Mouse (Mus musculus) ZHBTc4 (cell line): Measurements from ENCODE around the gene Inhbb.

Source experiments
- DNase-seq: peaks from one replicate; pipeline ENCODE4 v3.0.0-alpha.2; 2011; ENCODE audit warnings: low read depth, low spot score

Inhbb gene

GRCm38 (mm10) chr1:119421576-119422421, at the start of gene Inhbb:
Inhbb (minus strand) TSS chr1:119422248.
- DNase-seq: peak; percentile 68

- DNase-seq: peak; percentile 82
Measured at GRCm38 (mm10) chr1:119463386-119463785, 41.3 kb upstream of the Inhbb start.

DNA sequence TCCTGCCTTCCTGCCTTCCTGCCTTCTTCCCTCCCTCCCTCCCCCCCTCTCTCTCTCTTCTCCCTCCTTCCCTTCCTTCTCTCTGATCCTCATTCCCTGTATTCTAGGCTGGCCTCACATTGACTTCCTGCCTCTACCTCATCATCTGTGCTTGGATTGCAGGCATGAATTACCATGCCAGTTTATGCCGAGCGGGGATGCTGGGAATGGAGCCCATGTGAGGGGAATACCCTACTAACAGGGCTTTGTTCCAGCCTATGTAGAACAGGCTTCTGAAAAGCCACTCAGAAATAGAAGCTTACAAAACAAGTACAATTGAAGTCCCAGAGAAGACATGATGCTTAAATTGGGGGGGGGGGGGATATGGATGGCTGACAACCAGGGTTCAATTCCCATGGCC, 38.0 kb upstream of the Inhbb start:
- DNase-seq: no peak

DNA sequence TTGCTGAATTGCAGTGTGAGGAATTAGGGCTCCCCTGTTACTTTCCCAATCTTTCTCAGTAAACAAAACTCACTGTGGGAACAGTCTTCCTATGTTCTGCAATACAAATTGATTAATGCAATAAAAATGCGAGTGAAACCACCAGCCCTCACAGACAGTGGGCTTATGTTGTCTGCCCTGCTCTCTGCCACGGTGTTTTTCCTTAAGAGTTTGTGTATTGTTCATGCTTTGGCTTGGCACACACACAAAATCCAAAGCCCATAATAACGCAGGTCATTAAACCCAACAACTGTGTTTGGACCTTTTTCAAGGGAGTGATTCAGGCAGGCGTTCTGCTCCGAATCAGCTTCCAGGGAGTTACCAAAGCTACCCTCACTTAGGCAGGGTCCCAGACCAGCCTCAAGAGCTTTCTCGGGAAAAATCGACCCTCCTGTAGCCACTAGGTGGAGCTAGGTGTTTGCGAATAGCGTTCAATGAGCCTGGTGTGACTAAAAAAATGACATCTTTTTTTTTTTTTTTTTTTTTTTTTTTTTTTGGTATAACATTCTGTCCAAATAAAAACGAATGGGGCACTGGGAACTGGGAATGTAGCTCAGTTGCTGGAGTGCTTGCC, 36.1 kb upstream of the Inhbb start:
- peak; percentile 83 for DNase-seq

DNA sequence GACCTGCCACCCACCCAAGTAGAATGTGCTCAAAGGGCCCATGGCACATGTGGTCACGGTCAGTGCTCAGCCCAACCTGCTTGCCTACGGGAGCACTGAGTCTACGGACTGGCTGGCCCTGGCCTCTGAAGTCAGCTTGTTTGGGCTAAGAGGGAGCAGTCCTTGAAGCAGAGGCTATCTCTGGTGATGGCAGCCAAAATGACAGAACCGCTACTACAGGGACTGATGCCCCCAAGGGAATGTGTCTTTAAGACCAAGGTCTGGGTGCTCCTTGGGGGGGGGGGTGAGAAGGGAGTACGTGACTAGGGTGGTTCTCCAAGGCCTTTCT, 35.4 kb upstream of the Inhbb start:
- DNase-seq: no peak

DNA sequence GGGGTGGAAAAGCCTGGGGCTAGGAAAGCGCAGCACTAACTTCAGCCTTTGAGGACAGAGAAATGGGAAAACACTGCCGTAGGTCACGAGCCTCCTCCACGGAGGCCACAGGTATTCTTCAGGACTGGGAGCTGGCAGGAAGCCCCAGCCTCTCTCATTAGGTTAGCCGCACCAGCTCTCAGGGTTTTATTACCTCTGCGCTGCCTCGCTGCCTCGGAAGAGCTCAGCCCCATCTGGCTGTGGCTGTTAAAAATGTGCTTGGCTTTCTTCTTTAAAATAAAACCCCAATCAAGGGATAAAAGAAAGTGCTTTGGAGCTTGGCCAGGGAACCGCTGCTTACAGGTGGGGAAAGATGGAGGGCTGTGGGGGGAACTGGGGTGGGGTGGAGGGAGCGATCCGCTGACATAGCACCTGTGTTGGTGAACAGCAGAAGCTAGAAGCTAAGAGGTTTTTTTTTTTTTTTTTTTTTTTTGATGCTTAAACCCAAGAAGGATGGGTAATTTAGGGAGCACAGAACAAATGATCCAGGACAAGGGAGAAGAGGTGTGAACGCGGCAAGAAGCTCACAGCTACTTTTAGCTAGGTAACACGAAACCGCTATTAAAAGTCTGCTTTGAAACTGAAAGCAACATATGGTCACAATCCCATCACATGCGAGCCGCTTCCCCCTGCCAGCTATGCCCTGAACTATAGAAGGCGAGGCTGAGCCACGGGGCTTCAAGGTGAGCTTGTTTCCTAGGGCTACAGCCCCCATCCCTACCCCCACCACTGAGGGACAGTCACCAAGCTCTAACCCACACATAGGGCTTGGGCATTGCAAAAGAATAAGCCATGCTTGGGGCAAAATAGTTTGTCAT, 34.9 kb upstream of the Inhbb start:
- DNase-seq: no peak

DNA sequence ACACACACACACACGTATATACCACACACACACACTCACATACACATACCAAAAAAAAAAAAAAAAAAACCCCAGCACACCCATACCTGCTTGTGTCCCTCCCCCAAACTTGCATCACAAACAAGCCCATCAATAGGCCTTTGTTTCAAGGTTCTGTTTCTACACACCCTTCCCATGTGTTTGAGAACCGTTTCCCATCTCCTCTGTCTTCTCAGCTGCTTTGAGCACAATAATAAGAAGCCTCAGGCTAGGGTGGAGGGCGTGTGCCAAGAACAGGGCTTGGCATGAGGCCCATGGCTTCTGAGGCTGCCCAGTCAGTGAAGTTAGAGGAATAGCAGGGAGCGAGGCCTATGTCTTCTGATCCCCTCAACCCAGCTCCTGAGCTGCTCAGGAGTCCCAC, 31.7 kb upstream of the Inhbb start:
- peak; percentile 86 for DNase-seq

- DNase-seq: no peak
Measured at GRCm38 (mm10) chr1:119451417-119451816, 29.4 kb upstream of the Inhbb start.

DNA sequence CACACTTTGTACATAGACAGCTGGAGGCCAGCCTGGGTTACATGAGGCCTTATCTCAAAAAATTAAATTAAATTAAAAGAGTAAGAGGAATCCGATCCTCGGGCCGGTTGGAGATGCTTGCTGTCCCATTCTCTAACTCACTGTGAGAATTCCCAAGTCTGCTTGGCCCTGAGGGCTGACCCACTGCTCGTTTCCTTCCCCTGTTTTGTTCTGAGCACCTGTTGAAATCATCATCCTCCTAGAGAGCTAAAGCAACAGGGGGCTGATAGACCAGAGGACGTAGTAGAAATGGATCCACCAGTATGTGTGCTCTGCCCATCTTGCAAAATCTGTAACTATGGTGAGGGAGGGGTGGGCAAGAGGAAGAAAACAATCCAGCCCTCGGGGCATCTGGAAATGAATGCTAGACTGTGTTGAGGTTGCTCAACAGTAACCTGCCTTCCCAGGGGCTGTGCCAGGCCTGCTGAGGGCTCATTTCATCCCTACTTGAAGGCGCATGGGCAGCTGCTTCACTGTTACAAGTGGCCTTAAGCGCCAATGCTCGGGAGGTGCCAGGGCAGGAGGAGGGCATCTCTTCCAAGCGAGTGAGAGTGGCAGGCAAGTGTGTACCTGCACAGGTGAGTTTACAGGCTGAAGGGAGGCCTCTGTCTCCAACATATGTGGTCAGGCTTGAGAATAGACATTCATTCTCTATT, 28.8 kb upstream of the Inhbb start:
- no peak for DNase-seq

GRCm38 (mm10) chr1:119446753-119447283, 24.8 kb upstream of the Inhbb start:
- DNase-seq: no peak

GRCm38 (mm10) chr1:119443591-119444350, 21.7 kb upstream of the Inhbb start:
- peak; percentile 68 for DNase-seq

DNA sequence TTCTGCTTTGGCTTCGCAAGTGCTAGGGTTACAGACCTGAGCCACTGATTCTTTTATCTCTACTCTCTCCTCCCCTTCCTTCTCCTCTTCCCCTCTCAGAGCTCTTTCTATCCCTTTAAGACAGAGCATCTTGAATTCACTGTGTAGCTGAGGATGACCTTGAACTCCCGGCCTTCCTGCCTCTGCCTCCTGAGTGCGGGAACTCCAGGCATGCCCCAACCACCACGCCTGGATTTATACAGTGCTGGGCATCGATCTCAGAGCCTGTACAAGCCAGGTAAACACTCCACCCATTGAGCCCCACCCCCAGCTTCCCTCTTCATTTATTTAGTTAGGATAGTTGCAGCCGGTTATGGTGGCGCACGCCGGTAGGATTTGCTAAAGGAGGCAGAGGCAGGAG, 20.9 kb upstream of the Inhbb start:
- peak; percentile 30 for DNase-seq

DNA sequence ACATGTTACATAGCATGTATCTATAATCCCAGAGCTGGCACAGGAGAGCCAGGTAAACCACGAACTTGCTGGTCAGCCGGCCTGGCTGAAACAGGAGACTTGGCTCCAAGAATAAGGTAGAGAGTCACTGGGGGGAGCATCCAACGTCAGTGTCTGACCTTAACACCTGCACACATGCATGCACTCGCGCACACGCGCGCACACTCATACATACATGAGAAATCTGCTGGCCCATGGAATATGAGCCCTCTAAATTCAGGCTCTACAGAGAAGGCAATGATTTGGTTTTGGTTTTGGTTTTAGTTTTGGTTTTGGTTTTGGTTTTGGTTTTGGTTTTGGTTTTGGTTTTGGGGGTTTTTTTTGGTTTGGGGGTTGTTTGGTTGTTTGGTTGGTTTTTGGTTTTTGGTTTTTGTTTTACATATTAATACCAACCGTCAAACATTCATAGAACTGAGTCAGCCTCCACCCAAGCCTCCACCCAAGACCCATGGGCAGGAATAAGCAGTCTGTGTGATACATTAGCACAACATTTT, 16.1 kb upstream of the Inhbb start:
- no peak for DNase-seq

GRCm38 (mm10) chr1:119437401-119437800, 15.4 kb upstream of the Inhbb start:
- DNase-seq: no peak

GRCm38 (mm10) chr1:119424141-119424860, 2.3 kb upstream of the Inhbb start:
- no peak for DNase-seq

DNA sequence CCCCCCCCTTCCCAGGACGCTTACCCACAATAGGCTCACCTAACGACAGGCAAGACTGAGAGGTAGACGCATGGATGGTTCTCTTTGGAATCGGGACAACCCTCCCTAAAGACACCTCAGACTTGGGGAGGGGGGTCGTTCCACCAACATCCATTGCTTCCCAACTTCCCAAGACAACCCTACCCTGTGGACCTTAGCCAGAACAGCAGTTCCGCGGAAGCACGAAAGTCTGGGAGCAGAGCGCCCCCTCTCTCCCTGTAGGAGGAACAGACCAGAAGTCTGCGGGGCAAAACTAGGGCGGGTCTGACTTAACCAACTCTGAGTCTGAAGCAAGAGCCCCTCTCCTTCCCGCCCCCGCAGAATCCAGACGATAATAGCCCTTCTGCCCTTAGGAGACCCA, 1.5 kb upstream of the Inhbb start:
- DNase-seq: peak; percentile 85

DNA sequence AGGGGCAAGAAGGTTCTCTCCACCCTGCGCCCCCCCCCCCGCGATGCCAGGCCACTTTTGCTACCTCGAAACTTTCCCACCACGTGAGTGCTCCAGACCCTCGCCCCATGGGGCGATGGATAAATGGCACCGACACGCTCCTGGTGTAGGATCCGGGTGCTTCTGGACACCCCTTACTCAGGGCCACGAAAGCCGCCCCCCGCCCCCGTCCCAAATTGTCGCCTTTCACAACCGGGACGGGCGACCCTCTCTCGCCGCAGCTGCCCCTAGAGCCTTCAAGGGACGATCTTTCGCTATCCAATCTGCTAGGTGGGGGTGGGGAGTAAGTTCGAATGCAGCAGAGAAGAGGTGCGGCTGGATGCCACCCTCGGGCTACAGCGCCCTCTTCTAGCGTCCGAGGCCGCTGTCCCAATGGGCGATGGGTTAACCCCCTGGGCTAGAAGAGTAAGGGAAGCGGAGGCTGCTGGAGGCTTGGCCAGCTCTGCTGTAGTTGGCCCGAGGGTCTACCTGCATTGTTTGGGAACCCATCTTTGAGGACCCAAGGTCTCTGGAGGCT, 490 bp upstream of the Inhbb start:
- peak; percentile 30 for DNase-seq

DNA sequence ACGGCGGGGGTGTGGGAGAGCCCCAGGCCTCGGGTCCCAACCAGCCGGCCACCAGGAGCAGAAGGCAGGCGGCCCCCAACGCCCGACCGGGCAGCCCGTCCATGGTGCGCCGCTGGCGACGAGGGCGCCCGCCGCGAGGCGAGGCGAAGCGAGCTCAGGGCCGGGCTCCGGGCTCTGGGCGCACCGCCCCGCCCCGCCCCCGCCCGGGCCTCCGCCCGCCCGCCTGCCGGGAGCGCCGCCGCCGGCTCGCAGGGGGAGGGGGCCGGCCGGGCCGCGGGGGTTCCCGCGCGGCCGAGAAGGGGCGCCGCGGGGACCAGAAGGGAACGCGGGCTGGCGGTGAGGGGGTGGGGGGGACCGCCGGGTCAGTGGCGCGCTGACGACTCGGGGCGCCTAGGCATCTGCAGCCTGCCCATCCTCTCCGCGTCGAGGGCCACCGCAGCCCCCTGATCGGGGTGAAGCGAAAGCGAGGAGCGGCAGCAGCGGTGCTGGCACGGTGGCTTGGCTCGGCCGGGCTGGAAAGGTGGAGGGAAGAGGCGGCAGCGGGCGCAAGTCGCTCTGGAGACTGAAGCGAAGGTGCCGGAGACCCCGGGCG, 968 bp downstream of the Inhbb start:
- peak; percentile 63 for DNase-seq
